Mouse (Mus musculus) kidney, adult 2 months (tissue): Measurements from ENCODE around the gene Fam243. TPM values are rescaled to one million over a fixed set of nuclear protein-coding genes. Genes with fewer than 3 reads are reported as not detected.

ENCODE experiments used
- DNase-seq: peaks from one replicate; pipeline ENCODE4 v3.0.0; 2021
- H3K27ac ChIP-seq: fragments of 200-500 bp; 2 replicates; pipeline ENCODE4 v1.5.1; 2012; ENCODE audit warnings: low read depth, low read length, control low read depth, inconsistent platforms; ENCODE audit not compliant: insufficient read depth
- H3K27me3 ChIP-seq: fragments of 200-500 bp; replicated peaks from 2 replicates; pipeline ENCODE4 v1.6.1; 2012; ENCODE audit warnings: mild to moderate bottlenecking, moderate library complexity, low read length, inconsistent platforms; ENCODE audit not compliant: control insufficient read depth, insufficient read depth
- H3K36me3 ChIP-seq: fragments of 200-500 bp; 2 replicates; pipeline ENCODE4 v1.6.1; 2012; ENCODE audit warnings: mild to moderate bottlenecking, moderate library complexity, low read length, inconsistent platforms; ENCODE audit not compliant: control insufficient read depth, insufficient read depth
- H3K4me1 ChIP-seq: fragments of 200-500 bp; 2 replicates; pipeline ENCODE4 v1.6.1; 2011; ENCODE audit warnings: low read length; ENCODE audit not compliant: control insufficient read depth, insufficient read depth
- H3K4me3 ChIP-seq: fragments of 200-500 bp; 2 replicates; pipeline ENCODE4 v1.5.1; 2011; ENCODE audit warnings: mild to moderate bottlenecking, low read depth, low read length, control low read depth; ENCODE audit not compliant: insufficient read depth
- CTCF ChIP-seq: fragments of 200-500 bp; conservative IDR thresholded peaks from 2 replicates; pipeline ENCODE4 v1.5.1; 2011; ENCODE audit warnings: low read depth, mild to moderate bottlenecking, control low read depth, low read length, moderate library complexity, mixed read lengths; ENCODE audit not compliant: insufficient read depth, insufficient read length
- POLR2A ChIP-seq: fragments of 200-500 bp; IDR thresholded peaks from one replicate; pipeline ENCODE4 v1.6.1; 2011; ENCODE audit warnings: low read depth, low read length, control low read depth
- WGBS: fragments of 180-500 bp; shearing (Covaris S2); methylation state at CpG from one replicate; pipeline ENCODE4 v1.1.7; 2018; 5-methylcytosine and 5-hydroxymethylcytosine counted together
- polyA plus RNA-seq: library from polyadenylated mRNA; depleted of rRNA; stranded (reverse); fragments of >200 nt; gene quantifications from 2 replicates; pipeline ENCODE4 v1.2.3, GENCODE M21; 2012; rRNA removed

Gene Fam243
- polyA plus RNA-seq, 1 experiment, result 0.74 TPM

GRCm38 (mm10) chr16:92274516-92274915 lies 46.7 kb downstream of the Fam243 start:
- H3K4me1 ChIP-seq, result no peaks in the 10 kb centered on the region
- no peak for DNase-seq
- H3K27ac ChIP-seq, result no peak overlapping the region
- H3K36me3 ChIP-seq, result no peaks in the 10 kb centered on the region
- WGBS, result 92% methylated on average over 5 of the region's 5 CpGs
- no peaks in the 10 kb centered on the region for H3K27me3 ChIP-seq
- no peak for TF ChIP-seq CTCF
- TF ChIP-seq POLR2A, result no peak
- H3K4me3 ChIP-seq, result no peak overlapping the region

Other genes starting within 250 kb of the Fam243 start
- not detected in 2 replicates for gene Kcne2, start 29.1 kb downstream of the Fam243 start, polyA plus RNA-seq
- gene Smim11, start 20.2 kb downstream of the Fam243 start, polyA plus RNA-seq, result 30.4 and 32.6 TPM in 2 replicates
- gene Kcne1, start 38.0 kb upstream of the Fam243 start, polyA plus RNA-seq, result 34.3 and 37.4 TPM in 2 replicates
- gene Rcan1, start 149.4 kb upstream of the Fam243 start, polyA plus RNA-seq, result 36.2 and 44.4 TPM in 2 replicates
- gene Clic6, start 164.3 kb upstream of the Fam243 start, polyA plus RNA-seq, result 3.2 and 3.6 TPM in 2 replicates